Mouse (Mus musculus) neural tube, embryonic 12.5 days (tissue): ENCODE measurements around the gene Olfr1440. TPM values are rescaled to one million over a fixed set of nuclear protein-coding genes. Genes with fewer than 3 reads are reported as not detected.

Experiments
- ATAC-seq: fragments of 200-750 bp; cut with Nextera tagmentation; 2 replicates; pipeline ENCODE4 v1.8.0; 2017; ENCODE audit warnings: low read depth, mild to moderate bottlenecking, moderate TSS enrichment, moderate library complexity; ENCODE audit not compliant: low FRiP score
- H3K27ac ChIP-seq: fragments of 300-500 bp; sonication (generic); 2 replicates; pipeline ENCODE4 v1.5.1; 2016
- H3K27me3 ChIP-seq: fragments of 300-500 bp; sonication (generic); replicated peaks from 2 replicates; pipeline ENCODE4 v1.6.1; 2016; ENCODE audit warnings: mild to moderate bottlenecking
- H3K36me3 ChIP-seq: fragments of 300-500 bp; sonication (generic); 2 replicates; pipeline ENCODE4 v1.6.1; 2016; ENCODE audit warnings: mild to moderate bottlenecking
- H3K4me1 ChIP-seq: fragments of 300-500 bp; sonication (generic); 2 replicates; pipeline ENCODE4 v1.6.1; 2016
- H3K4me2 ChIP-seq: fragments of 300-500 bp; sonication (generic); replicated peaks from 2 replicates; pipeline ENCODE4 v1.6.1; 2016; ENCODE audit warnings: mild to moderate bottlenecking
- H3K4me3 ChIP-seq: fragments of 300-500 bp; sonication (generic); 2 replicates; pipeline ENCODE4 v1.5.1; 2016
- H3K9ac ChIP-seq: fragments of 300-500 bp; sonication (generic); 2 replicates; pipeline ENCODE4 v1.6.1; 2016; ENCODE audit warnings: mild to moderate bottlenecking
- H3K9me3 ChIP-seq: fragments of 300-500 bp; sonication (generic); 2 replicates; pipeline ENCODE4 v1.6.1; 2016; ENCODE audit warnings: mild to moderate bottlenecking
- WGBS: fragments of 180-500 bp; shearing (Covaris S2); methylation state at CpG from one replicate; pipeline ENCODE4 v1.1.7; 2016; 5-methylcytosine and 5-hydroxymethylcytosine counted together
- polyA plus RNA-seq: library from polyadenylated mRNA; unstranded; fragments of >200 nt; fragmentation: Nextera tagmentation; extraction: Ambion mirVana; gene quantifications from 2 replicates; pipeline ENCODE4 v1.2.1, GENCODE M21; 2016

Gene Olfr1440
- not detected in 2 replicates for polyA plus RNA-seq

DNA sequence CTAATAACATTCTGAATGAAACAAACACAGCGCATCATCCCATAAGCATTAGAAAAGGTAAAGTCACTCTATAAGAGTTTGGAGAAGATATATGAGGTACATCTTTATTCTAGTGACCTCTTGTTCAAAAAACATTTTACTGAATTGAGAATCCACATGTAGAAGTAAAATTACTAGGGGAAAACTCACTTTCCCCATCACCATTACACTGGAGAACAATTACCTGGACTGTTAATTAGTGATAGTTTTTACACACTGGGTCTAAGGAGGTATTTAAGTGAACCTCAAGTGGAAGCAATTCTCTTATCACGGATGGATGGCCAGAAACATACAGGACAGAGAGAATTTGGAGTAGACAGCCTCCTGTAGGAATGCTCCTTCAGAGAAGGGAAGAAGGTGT lies at the start of gene Olfr1440:
Gene Olfr1440, plus strand, starts transcription at position 301 of the 400 bp plus-strand sequence.
- Histone ChIP-seq H3K4me1 (no peaks in the 10 kb centered on the region), H3K4me2 (no peak within 1 kb of the TSS), H3K36me3 (no peaks in the 10 kb centered on the region), H3K27ac (no peak within 1 kb of the TSS), H3K4me3 (no peak within 1 kb of the TSS), H3K9me3 (no peaks in the 10 kb centered on the region), H3K27me3 (no peaks in the 10 kb centered on the region), H3K9ac (no peak within 1 kb of the TSS)
- ATAC-seq = no peak
- 79% methylated on average over 2 of the region's 2 CpGs for whole genome bisulfite sequencing

DNA sequence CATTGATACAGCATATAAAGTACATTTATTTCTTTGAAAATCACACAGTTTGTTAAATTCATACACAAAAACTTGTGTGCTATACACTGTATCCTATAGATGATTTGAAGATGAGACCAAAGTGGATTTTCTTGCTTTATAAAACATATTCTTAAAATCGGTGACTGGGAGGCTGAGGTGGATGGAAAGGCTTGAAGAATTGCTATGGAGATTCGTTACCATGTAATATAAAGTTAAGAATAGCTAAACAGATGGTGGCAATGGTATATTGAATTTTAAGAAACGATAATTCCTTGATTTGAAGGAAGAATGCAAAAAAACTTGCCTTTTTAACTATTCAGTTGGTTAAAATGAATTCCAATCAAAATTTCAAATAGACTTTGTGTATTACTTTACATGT lies 14.1 kb upstream of the Olfr1440 start:
- Histone ChIP-seq H3K4me2 (no peak overlapping the region), H3K4me3 (no peak overlapping the region), H3K4me1 (no peaks in the 10 kb centered on the region), H3K27ac (no peak overlapping the region), H3K36me3 (no peaks in the 10 kb centered on the region), H3K27me3 (no peaks in the 10 kb centered on the region), H3K9ac (no peak overlapping the region), H3K9me3 (no peaks in the 10 kb centered on the region)
- 80% methylated on average over 3 of the region's 3 CpGs for whole genome bisulfite sequencing
- ATAC-seq = no peak

DNA sequence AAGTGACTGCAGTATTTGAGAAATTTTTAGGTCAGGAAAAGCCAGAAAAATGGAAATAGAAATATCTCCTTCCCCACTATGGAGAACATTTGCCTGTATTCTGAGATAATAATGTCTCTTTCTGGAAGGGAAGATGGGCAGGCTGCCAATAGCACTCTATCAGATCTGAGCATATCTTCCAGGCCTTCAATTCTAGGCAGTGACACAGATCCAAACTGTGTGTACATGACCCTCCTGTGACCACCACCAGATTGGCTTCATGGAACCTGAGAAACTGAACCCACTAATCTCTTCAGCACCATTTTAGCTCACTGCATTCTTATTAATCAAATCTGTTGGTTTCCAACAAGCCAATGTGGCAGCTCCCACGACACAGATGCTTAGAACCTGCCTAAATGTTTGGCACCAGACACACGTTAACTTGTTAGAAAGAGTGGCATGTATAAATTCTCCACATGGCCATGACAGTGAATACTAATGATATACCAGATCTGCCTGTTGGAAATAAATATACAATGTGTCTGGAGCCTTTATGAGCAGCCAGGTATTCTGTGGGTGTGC lies 12.5 kb upstream of the Olfr1440 start:
- Histone ChIP-seq H3K36me3 (no peaks in the 10 kb centered on the region), H3K4me1 (no peaks in the 10 kb centered on the region), H3K27me3 (no peaks in the 10 kb centered on the region), H3K9me3 (no peaks in the 10 kb centered on the region), H3K9ac (no peak overlapping the region), H3K27ac (no peak overlapping the region), H3K4me2 (no peak overlapping the region), H3K4me3 (no peak overlapping the region)
- WGBS = 82% methylated on average over 2 of the region's 2 CpGs
- ATAC-seq = no peak

- no peak overlapping the region for H3K9ac ChIP-seq
- no peaks in the 10 kb centered on the region for H3K36me3 ChIP-seq
- H3K27me3 ChIP-seq = no peaks in the 10 kb centered on the region
- H3K9me3 ChIP-seq = no peaks in the 10 kb centered on the region
- H3K4me3 ChIP-seq = no peak overlapping the region
- ATAC-seq = no peak
- no peak overlapping the region for H3K27ac ChIP-seq
- no peak overlapping the region for H3K4me2 ChIP-seq
- no peaks in the 10 kb centered on the region for H3K4me1 ChIP-seq
Measured at GRCm38 (mm10) chr19:12413737-12414136, 26.7 kb downstream of the Olfr1440 start.

- Histone ChIP-seq H3K4me2 (no peak within 1 kb of the TSS), H3K27me3 (no peaks in the 10 kb centered on the region), H3K4me3 (no peak within 1 kb of the TSS), H3K9me3 (no peaks in the 10 kb centered on the region), H3K36me3 (no peaks in the 10 kb centered on the region), H3K9ac (no peak within 1 kb of the TSS), H3K4me1 (no peaks in the 10 kb centered on the region), H3K27ac (no peak within 1 kb of the TSS)
- ATAC-seq = no peak
Measured at GRCm38 (mm10) chr19:12417361-12417760, 30.3 kb downstream of the Olfr1440 start, which contains the start of gene Olfr1441. TSS of gene Olfr1441 (plus strand) at chr19:12417433.

GRCm38 (mm10) chr19:12418312-12418711 lies 31.2 kb downstream of the Olfr1440 start:
- Histone ChIP-seq H3K4me1 (no peaks in the 10 kb centered on the region), H3K4me3 (no peak overlapping the region), H3K27me3 (no peaks in the 10 kb centered on the region), H3K9me3 (no peaks in the 10 kb centered on the region), H3K36me3 (no peaks in the 10 kb centered on the region), H3K4me2 (no peak overlapping the region), H3K27ac (no peak overlapping the region), H3K9ac (no peak overlapping the region)
- 88% methylated on average over 3 of the region's 3 CpGs for WGBS
- no peak for ATAC-seq

- Histone ChIP-seq H3K4me2 (no peak overlapping the region), H3K4me1 (no peaks in the 10 kb centered on the region), H3K9me3 (no peaks in the 10 kb centered on the region), H3K27ac (no peak overlapping the region), H3K36me3 (no peaks in the 10 kb centered on the region), H3K9ac (no peak overlapping the region), H3K27me3 (no peaks in the 10 kb centered on the region), H3K4me3 (no peak overlapping the region)
- ATAC-seq = no peak
- WGBS = 80% methylated on average over 6 of the region's 6 CpGs
Measured at GRCm38 (mm10) chr19:12420555-12420954, 33.5 kb downstream of the Olfr1440 start.

- H3K4me1 ChIP-seq = no peaks in the 10 kb centered on the region
- no peak overlapping the region for H3K9ac ChIP-seq
- no peaks in the 10 kb centered on the region for H3K9me3 ChIP-seq
- H3K4me3 ChIP-seq = no peak overlapping the region
- ATAC-seq = no peak
- no peaks in the 10 kb centered on the region for H3K36me3 ChIP-seq
- WGBS = 93% methylated on average over 1 of the region's 1 CpGs
- H3K27ac ChIP-seq = no peak overlapping the region
- no peak overlapping the region for H3K4me2 ChIP-seq
- H3K27me3 ChIP-seq = no peaks in the 10 kb centered on the region
Measured at GRCm38 (mm10) chr19:12421680-12422079, 34.6 kb downstream of the Olfr1440 start.

DNA sequence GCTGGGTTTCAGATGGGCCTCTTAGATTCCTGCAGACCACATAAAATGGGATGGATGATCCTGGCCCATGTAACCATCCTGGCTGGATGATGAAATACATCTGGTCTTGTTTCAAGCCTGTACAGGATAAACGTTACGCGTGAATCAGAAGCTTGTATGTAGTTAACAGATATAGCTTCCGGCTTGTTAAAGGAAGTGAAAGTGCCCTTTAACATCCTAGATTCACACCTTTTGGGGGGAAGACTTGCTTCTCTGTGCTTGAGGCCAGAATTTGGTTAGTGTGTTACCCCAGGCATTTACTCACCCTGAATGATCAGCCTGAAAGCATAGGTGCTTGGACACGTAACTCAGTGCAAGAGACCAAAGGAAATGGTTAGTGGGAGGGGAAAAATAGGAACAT lies 40.0 kb downstream of the Olfr1440 start:
- H3K9ac ChIP-seq = no peak overlapping the region
- H3K27ac ChIP-seq = no peak overlapping the region
- WGBS = 91% methylated on average over 5 of the region's 5 CpGs
- no peaks in the 10 kb centered on the region for H3K9me3 ChIP-seq
- no peaks in the 10 kb centered on the region for H3K27me3 ChIP-seq
- no peak for ATAC-seq
- no peak overlapping the region for H3K4me2 ChIP-seq
- H3K4me3 ChIP-seq = no peak overlapping the region
- H3K36me3 ChIP-seq = no peaks in the 10 kb centered on the region
- H3K4me1 ChIP-seq = no peaks in the 10 kb centered on the region

GRCm38 (mm10) chr19:12427605-12428004 lies 40.5 kb downstream of the Olfr1440 start, which contains the start of gene Pfpl:
TSS of gene Pfpl (plus strand) at chr19:12427905.
- H3K4me3 ChIP-seq = no peak within 1 kb of the TSS
- no peak for ATAC-seq
- H3K4me2 ChIP-seq = no peak within 1 kb of the TSS
- H3K27me3 ChIP-seq = no peaks in the 10 kb centered on the region
- H3K4me1 ChIP-seq = no peaks in the 10 kb centered on the region
- H3K27ac ChIP-seq = no peak within 1 kb of the TSS
- H3K36me3 ChIP-seq = no peaks in the 10 kb centered on the region
- 92% methylated on average over 6 of the region's 6 CpGs for WGBS
- no peak within 1 kb of the TSS for H3K9ac ChIP-seq
- H3K9me3 ChIP-seq = no peaks in the 10 kb centered on the region

GRCm38 (mm10) chr19:12433033-12433432 lies 46.0 kb downstream of the Olfr1440 start:
- Histone ChIP-seq H3K4me1 (no peaks in the 10 kb centered on the region), H3K4me2 (no peak overlapping the region), H3K27me3 (no peaks in the 10 kb centered on the region), H3K4me3 (no peak overlapping the region), H3K9ac (no peak overlapping the region), H3K9me3 (no peaks in the 10 kb centered on the region), H3K36me3 (no peaks in the 10 kb centered on the region), H3K27ac (no peak overlapping the region)
- peak; percentile 44; the same call in 1 of the 2 replicates for ATAC-seq
- 12% methylated on average over 2 of the region's 2 CpGs for WGBS

DNA sequence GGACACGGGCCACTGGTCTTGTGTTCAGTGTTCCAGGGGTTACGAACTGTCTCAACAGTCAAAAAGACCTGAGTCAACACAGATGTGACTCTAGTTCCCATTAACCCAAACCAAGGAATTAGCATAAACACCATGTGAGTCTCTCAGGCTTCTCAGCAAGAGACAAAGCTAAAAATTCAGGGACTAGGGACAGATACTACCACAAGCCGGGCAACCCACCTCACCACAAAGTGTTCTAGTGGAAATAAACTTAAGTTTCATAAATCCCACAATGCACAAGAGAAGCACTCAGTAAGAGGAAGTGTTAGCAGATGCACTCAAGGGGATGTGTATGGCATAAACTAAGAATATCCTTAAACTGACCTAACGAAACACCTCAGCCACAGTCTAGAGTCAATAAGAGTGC lies 47.9 kb downstream of the Olfr1440 start:
- Histone ChIP-seq H3K4me2 (no peak overlapping the region), H3K27me3 (no peaks in the 10 kb centered on the region), H3K9ac (no peak overlapping the region), H3K4me3 (no peak overlapping the region), H3K4me1 (no peaks in the 10 kb centered on the region), H3K9me3 (no peaks in the 10 kb centered on the region), H3K36me3 (no peaks in the 10 kb centered on the region), H3K27ac (no peak overlapping the region)
- ATAC-seq = no peak
- 82% methylated on average over 4 of the region's 4 CpGs for WGBS

DNA sequence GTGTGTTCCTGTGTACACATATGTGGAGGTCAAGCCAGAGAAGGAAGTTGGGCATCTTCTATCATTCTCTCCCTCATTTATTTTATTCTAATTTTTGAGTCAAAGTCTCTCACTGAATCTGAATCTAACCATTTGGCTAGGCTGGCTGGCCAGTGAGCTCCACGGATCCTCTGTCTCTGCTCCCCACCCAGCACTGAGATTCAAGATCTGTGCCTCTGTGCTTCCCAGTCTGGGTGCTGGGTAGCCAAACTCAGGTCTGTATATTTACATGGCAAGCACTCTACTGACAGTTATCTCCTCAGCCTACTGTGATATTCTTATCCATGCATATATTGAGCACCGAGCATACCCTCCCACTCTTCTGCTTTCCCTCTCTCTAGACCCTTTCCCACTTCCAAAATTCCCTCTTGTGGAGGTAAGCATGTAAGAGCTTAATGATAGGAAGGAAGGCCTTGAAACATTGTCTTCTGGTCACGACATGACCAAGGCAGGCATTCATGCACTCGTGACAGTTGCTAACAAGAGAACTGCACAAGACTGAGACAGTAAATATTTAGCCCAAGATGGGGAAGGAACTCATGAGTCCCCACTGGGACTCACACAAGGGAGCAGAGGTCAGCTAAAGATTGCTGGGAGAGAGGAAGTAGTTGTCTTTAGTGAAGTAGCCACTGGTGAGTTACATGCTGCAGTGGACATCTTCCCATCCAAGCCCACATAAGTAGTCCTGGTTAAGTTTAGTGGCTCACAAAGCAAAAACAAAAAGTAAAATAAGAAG lies 48.9 kb downstream of the Olfr1440 start:
- ATAC-seq = no peak
- Histone ChIP-seq H3K9me3 (no peaks in the 10 kb centered on the region), H3K36me3 (no peaks in the 10 kb centered on the region), H3K4me2 (no peak overlapping the region), H3K27me3 (no peaks in the 10 kb centered on the region), H3K4me1 (no peaks in the 10 kb centered on the region), H3K9ac (no peak overlapping the region), H3K4me3 (no peak overlapping the region), H3K27ac (no peak overlapping the region)
- 86% methylated on average over 4 of the region's 4 CpGs for WGBS
